Mouse (Mus musculus) hindbrain, embryonic 16.5 days (tissue): ENCODE measurements around the gene Gm17455. TPM values are rescaled to one million over a fixed set of nuclear protein-coding genes. Genes with fewer than 3 reads are reported as not detected.

Source experiments
- ATAC-seq: fragments of 200-750 bp; cut with Nextera tagmentation; 2 replicates; pipeline ENCODE4 v1.8.0; 2017; ENCODE audit warnings: moderate TSS enrichment, moderate library complexity
- H3K27ac ChIP-seq: fragments of 300-500 bp; sonication (generic); 2 replicates; pipeline ENCODE4 v1.5.1; 2014; ENCODE audit warnings: low read depth, mild to moderate bottlenecking, control low read depth, low read length, moderate library complexity
- H3K27me3 ChIP-seq: fragments of 300-500 bp; sonication (generic); replicated peaks from 2 replicates; pipeline ENCODE4 v1.6.1; 2014; ENCODE audit warnings: low read length; ENCODE audit not compliant: control insufficient read depth, insufficient read depth
- H3K36me3 ChIP-seq: fragments of 300-500 bp; sonication (generic); 2 replicates; pipeline ENCODE4 v1.6.1; 2014; ENCODE audit warnings: mild to moderate bottlenecking, low read length, moderate library complexity, mixed read lengths; ENCODE audit not compliant: control insufficient read depth, insufficient read depth
- H3K4me1 ChIP-seq: fragments of 300-500 bp; sonication (generic); 2 replicates; pipeline ENCODE4 v1.6.1; 2014; ENCODE audit warnings: low read depth, low read length; ENCODE audit not compliant: control insufficient read depth, insufficient read depth
- H3K4me2 ChIP-seq: fragments of 300-500 bp; sonication (generic); 2 replicates; pipeline ENCODE4 v1.6.1; 2014; ENCODE audit warnings: mild to moderate bottlenecking, low read length, control low read depth, moderate library complexity
- H3K4me3 ChIP-seq: fragments of 300-500 bp; sonication (generic); 2 replicates; pipeline ENCODE4 v1.5.1; 2014; ENCODE audit warnings: mild to moderate bottlenecking, low read length, control low read depth, moderate library complexity
- H3K9ac ChIP-seq: fragments of 300-500 bp; sonication (generic); 2 replicates; pipeline ENCODE4 v1.6.1; 2014; ENCODE audit warnings: low read depth, mild to moderate bottlenecking, control low read depth, low read length, moderate library complexity
- H3K9me3 ChIP-seq: fragments of 300-500 bp; sonication (generic); 2 replicates; pipeline ENCODE4 v1.6.1; 2014; ENCODE audit warnings: mild to moderate bottlenecking, low read length, moderate library complexity; ENCODE audit not compliant: control insufficient read depth
- WGBS: fragments of 180-500 bp; shearing (Covaris S2); extraction: QIAGEN DNeasy Blood & Tissue Kit; methylation state at CpG from one replicate; pipeline ENCODE4 v1.1.7; 2014; 5-methylcytosine and 5-hydroxymethylcytosine counted together
- polyA plus RNA-seq: library from polyadenylated mRNA; unstranded; fragments of >200 nt; fragmentation: Nextera tagmentation; extraction: Ambion mirVana; gene quantifications from 2 replicates; pipeline ENCODE4 v1.2.1, GENCODE M21; 2015

Gm17455 gene
- polyA plus RNA-seq: 13.3 and 14.0 TPM in 2 replicates

- Histone ChIP-seq H3K27ac (peak within 1 kb of the TSS; percentile 35), H3K4me1 (no peaks in the 10 kb centered on the region; the same call in none of the 2 replicates), H3K4me2 (peak within 1 kb of the TSS; percentile 13), H3K9ac (peak within 1 kb of the TSS; percentile 17; the same call in 1 of the 2 replicates), H3K4me3 (no peak within 1 kb of the TSS), H3K27me3 (no peaks in the 10 kb centered on the region), H3K36me3 (no peaks in the 10 kb centered on the region), H3K9me3 (no peaks in the 10 kb centered on the region)
- ATAC-seq: peak; percentile 84
- WGBS: 31% methylated on average over 7 of the region's 7 CpGs
Measured at GRCm38 (mm10) chr10:60399449-60399848, at the start of gene Gm17455. Gm17455 (plus strand) TSS chr10:60399726.

- no peak for ATAC-seq
- H3K36me3 ChIP-seq: no peaks in the 10 kb centered on the region
- H3K27ac ChIP-seq: no peak overlapping the region
- H3K4me2 ChIP-seq: no peak overlapping the region
- no peak overlapping the region for H3K4me3 ChIP-seq
- WGBS: 50% methylated on average over 5 of the region's 5 CpGs
- no peak overlapping the region for H3K9ac ChIP-seq
- peaks cover 10% of the 10 kb centered on the region for H3K27me3 ChIP-seq
- H3K9me3 ChIP-seq: no peaks in the 10 kb centered on the region
- peaks cover 18% of the 10 kb centered on the region for H3K4me1 ChIP-seq
Measured at GRCm38 (mm10) chr10:60350077-60350804, 49.3 kb upstream of the Gm17455 start.

GRCm38 (mm10) chr10:60350805-60351167 lies 48.7 kb upstream of the Gm17455 start:
- Histone ChIP-seq H3K27ac (no peak overlapping the region), H3K36me3 (no peaks in the 10 kb centered on the region), H3K9me3 (no peaks in the 10 kb centered on the region), H3K27me3 (peaks cover 10% of the 10 kb centered on the region), H3K9ac (no peak overlapping the region), H3K4me1 (peaks cover 18% of the 10 kb centered on the region), H3K4me3 (no peak overlapping the region), H3K4me2 (no peak overlapping the region)
- no peak for ATAC-seq
- WGBS: 51% methylated on average over 3 of the region's 3 CpGs

- no peaks in the 10 kb centered on the region for H3K9me3 ChIP-seq
- 8% methylated on average over 3 of the region's 3 CpGs for WGBS
- peaks cover 5% of the 10 kb centered on the region for H3K27me3 ChIP-seq
- no peak overlapping the region for H3K4me3 ChIP-seq
- peaks cover 17% of the 10 kb centered on the region for H3K4me1 ChIP-seq
- no peak for ATAC-seq
- no peak overlapping the region for H3K9ac ChIP-seq
- no peaks in the 10 kb centered on the region for H3K36me3 ChIP-seq
- peak overlapping the region; percentile 1; the same call in 1 of the 2 replicates for H3K27ac ChIP-seq
- H3K4me2 ChIP-seq: no peak overlapping the region
Measured at GRCm38 (mm10) chr10:60351248-60351647, 48.3 kb upstream of the Gm17455 start.

GRCm38 (mm10) chr10:60351761-60352455 lies 47.6 kb upstream of the Gm17455 start:
- ATAC-seq: peak; percentile 58
- WGBS: 20% methylated on average over 7 of the region's 7 CpGs

GRCm38 (mm10) chr10:60353241-60354002 lies 46.1 kb upstream of the Gm17455 start:
- 46% methylated on average over 5 of the region's 5 CpGs for WGBS
- ATAC-seq: no peak
- Histone ChIP-seq H3K9me3 (no peaks in the 10 kb centered on the region), H3K27ac (no peak overlapping the region), H3K4me2 (no peak overlapping the region), H3K27me3 (no peaks in the 10 kb centered on the region), H3K4me1 (peaks cover 8% of the 10 kb centered on the region), H3K4me3 (no peak overlapping the region), H3K36me3 (no peaks in the 10 kb centered on the region), H3K9ac (no peak overlapping the region)

More at GRCm38 (mm10) chr10:60351761-60352455, 47.6 kb upstream of the Gm17455 start:
- no peaks in the 10 kb centered on the region for H3K27me3 ChIP-seq
- H3K4me2 ChIP-seq: no peak overlapping the region
- H3K36me3 ChIP-seq: no peaks in the 10 kb centered on the region
- H3K9ac ChIP-seq: no peak overlapping the region
- peaks cover 11% of the 10 kb centered on the region for H3K4me1 ChIP-seq
- no peaks in the 10 kb centered on the region for H3K9me3 ChIP-seq
- H3K27ac ChIP-seq: peak overlapping the region; percentile 1; the same call in 1 of the 2 replicates
- no peak overlapping the region for H3K4me3 ChIP-seq

GRCm38 (mm10) chr10:60354003-60354325 lies 45.6 kb upstream of the Gm17455 start:
- Histone ChIP-seq H3K4me1 (peaks cover 8% of the 10 kb centered on the region), H3K4me3 (no peak overlapping the region), H3K36me3 (no peaks in the 10 kb centered on the region), H3K9ac (no peak overlapping the region), H3K27ac (no peak overlapping the region), H3K4me2 (no peak overlapping the region), H3K27me3 (no peaks in the 10 kb centered on the region), H3K9me3 (no peaks in the 10 kb centered on the region)
- 94% methylated on average over 4 of the region's 4 CpGs for WGBS
- ATAC-seq: no peak

- no peak for ATAC-seq
- peaks cover 8% of the 10 kb centered on the region for H3K4me1 ChIP-seq
Measured at GRCm38 (mm10) chr10:60354881-60355677, 44.4 kb upstream of the Gm17455 start.

More at GRCm38 (mm10) chr10:60354881-60355677, 44.4 kb upstream of the Gm17455 start:
- Histone ChIP-seq H3K27me3 (no peaks in the 10 kb centered on the region), H3K4me2 (no peak overlapping the region), H3K9me3 (no peaks in the 10 kb centered on the region), H3K9ac (no peak overlapping the region), H3K36me3 (no peaks in the 10 kb centered on the region), H3K4me3 (no peak overlapping the region), H3K27ac (no peak overlapping the region)
- 79% methylated on average over 11 of the region's 11 CpGs for WGBS
